Mouse (Mus musculus): ENCODE results near the gene Rap1gap2. TPM values are rescaled to one million over a fixed set of nuclear protein-coding genes. Genes with fewer than 3 reads are reported as not detected.

Gene Rap1gap2
- total and polyA plus RNA-seq, 3 experiments = 55.4 to 79.8 (median 76.6) TPM

DNA sequence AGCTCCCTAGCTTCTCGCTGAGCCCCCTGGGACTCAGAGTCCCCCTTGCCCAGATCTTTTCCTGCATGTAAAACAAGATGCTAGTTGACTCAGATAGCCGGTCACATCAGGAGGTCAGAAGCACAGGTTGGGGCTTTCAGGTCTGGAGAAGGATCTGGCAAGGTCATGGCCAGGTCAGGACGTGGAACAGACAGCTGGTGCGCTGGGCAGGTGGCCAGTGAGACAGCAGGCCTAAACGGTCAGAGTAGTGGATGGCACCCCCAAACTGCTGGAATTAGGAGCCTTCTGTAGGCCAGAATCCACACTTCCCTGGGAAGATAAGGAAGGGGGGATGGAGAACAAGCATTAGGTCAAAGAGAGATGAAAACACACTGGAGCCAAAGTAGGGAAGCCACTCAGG lies 223.5 kb downstream of the Rap1gap2 start:
- Histone ChIP-seq H3K27ac (ENCODE audit: insufficient read depth, low read depth) (no peak overlapping the region), H3K27me3 (replicated peaks) (no peaks in the 10 kb centered on the region), H3K36me3 (replicated peaks in 1 of 2; ENCODE audit: control insufficient read depth in 1 of 2, insufficient read depth in 1 of 2, low read length in 1 of 2) (peaks cover 86 to 96% of the 10 kb centered on the region in 2 experiments), H3K4me2 (ENCODE audit: insufficient read depth, low read depth, poor library complexity, severe bottlenecking) (no peak overlapping the region), H3K9me3 (replicated peaks; ENCODE audit: low read length) (no peaks in the 10 kb centered on the region), H3K4me1 (ENCODE audit: control insufficient read depth in 1 of 2, insufficient read depth in 2 of 2) (peaks cover 3 to 17% of the 10 kb centered on the region in 2 experiments; a peak in 2 of 4 replicates), H3K4me3 (replicated peaks in 1 of 3; ENCODE audit: low read depth in 2 of 3, low read length in 2 of 3, poor library complexity in 1 of 3) (no peak overlapping the region), H3K9ac (ENCODE audit: insufficient read depth, low read depth) (no peak overlapping the region), H3K79me2 (replicated peaks; ENCODE audit: control insufficient read depth, extremely low read depth, insufficient read depth, poor library complexity, severe bottlenecking) (no peaks in the 10 kb centered on the region)
- DNase-seq (ENCODE audit: extremely low read depth) = no peak
- in situ Hi-C loops (cut with MboI; ENCODE audit: low pct_ligation_motif_present, low pct_unique_long_range_greater_than_20kb, low sequenced_read_pairs) = loop anchor here (25.0 kb wide), 1 partner anchor 450 kb away; the partner anchor contains the start of gene Mnt
- TF ChIP-seq RAD21 (IDR thresholded peaks at IDR 0.05; ENCODE audit: low read depth, low read length) (no peak), CTCF (conservative IDR thresholded peaks at IDR 0.05 in 1 of 2, IDR thresholded peaks at IDR 0.05 in 1 of 2; ENCODE audit: low read depth in 2 of 2, low read length in 2 of 2) (no peak), PAX5 (IDR thresholded peaks at IDR 0.05; ENCODE audit: low read length) (no peak), SMC3 (IDR thresholded peaks at IDR 0.05; ENCODE audit: low read depth, low read length) (no peak), MAZ (IDR thresholded peaks at IDR 0.05; ENCODE audit: low read depth, low read length) (no peak), JUND (conservative IDR thresholded peaks at IDR 0.05; ENCODE audit: low read depth, low read length) (no peak), SIN3A (IDR thresholded peaks at IDR 0.05; ENCODE audit: low read length) (no peak), UBTF (IDR thresholded peaks at IDR 0.05; ENCODE audit: low read depth, low read length) (no peak), HCFC1 (IDR thresholded peaks at IDR 0.05; ENCODE audit: low read depth, low read length) (no peak), MAFK (IDR thresholded peaks at IDR 0.05; ENCODE audit: insufficient replicate concordance, low read length) (no peak), ZKSCAN1 (IDR thresholded peaks at IDR 0.05; ENCODE audit: borderline replicate concordance, low read depth, low read length) (no peak), ZC3H11A (IDR thresholded peaks at IDR 0.05; ENCODE audit: low read depth, low read length) (no peak), TBP (conservative IDR thresholded peaks at IDR 0.05; ENCODE audit: low read depth, low read length) (no peak), MYC (IDR thresholded peaks at IDR 0.05; ENCODE audit: low read depth, low read length) (no peak), NRF1 (IDR thresholded peaks at IDR 0.05; ENCODE audit: low read depth, low read length) (no peak), ZNF384 (IDR thresholded peaks at IDR 0.05; ENCODE audit: low read depth, low read length) (no peak), EP300 (IDR thresholded peaks at IDR 0.05; ENCODE audit: low read length) (no peak)
- dilution Hi-C loops (cut with MboI; ENCODE audit: extremely low pct_ligation_motif_present, extremely low pct_unique_long_range_greater_than_20kb, low sequenced_read_pairs) = no loop called here

DNA sequence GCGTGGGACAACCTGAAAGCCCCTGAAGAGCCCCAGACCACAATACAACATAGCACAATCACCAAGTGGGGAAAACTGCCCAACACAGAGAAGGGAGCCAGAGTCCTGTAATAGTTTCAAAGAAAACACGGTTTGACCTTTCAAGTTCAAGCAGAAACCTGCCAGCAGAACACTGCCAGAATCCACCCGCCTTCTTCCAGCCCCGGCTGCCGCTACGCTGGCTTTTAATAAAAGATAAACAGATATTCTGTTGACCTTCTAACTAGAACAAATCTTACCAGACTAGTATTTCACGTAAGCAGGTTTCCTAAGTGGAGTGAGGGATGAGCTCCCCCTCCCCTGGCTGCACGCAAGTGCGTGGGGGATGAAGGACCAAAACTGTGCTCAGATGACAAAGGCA lies 225.0 kb downstream of the Rap1gap2 start:
- Histone ChIP-seq H3K36me3 (replicated peaks in 1 of 2; ENCODE audit: control insufficient read depth in 1 of 2, insufficient read depth in 1 of 2, low read length in 1 of 2) (peaks cover 70 to 81% of the 10 kb centered on the region in 2 experiments), H3K9me3 (replicated peaks; ENCODE audit: low read length) (no peaks in the 10 kb centered on the region), H3K27me3 (replicated peaks) (no peaks in the 10 kb centered on the region), H3K79me2 (replicated peaks; ENCODE audit: control insufficient read depth, extremely low read depth, insufficient read depth, poor library complexity, severe bottlenecking) (no peaks in the 10 kb centered on the region), H3K4me3 (replicated peaks in 1 of 3; ENCODE audit: low read depth in 2 of 3, low read length in 2 of 3, poor library complexity in 1 of 3) (no peak overlapping the region), H3K4me2 (ENCODE audit: insufficient read depth, low read depth, poor library complexity, severe bottlenecking) (no peak overlapping the region), H3K4me1 (ENCODE audit: control insufficient read depth in 1 of 2, insufficient read depth in 2 of 2) (peaks cover 3 to 17% of the 10 kb centered on the region in 2 experiments; a peak in 2 of 4 replicates), H3K9ac (ENCODE audit: insufficient read depth, low read depth) (no peak overlapping the region), H3K27ac (ENCODE audit: insufficient read depth, low read depth) (no peak overlapping the region)
- TF ChIP-seq HCFC1 (IDR thresholded peaks at IDR 0.05; ENCODE audit: low read depth, low read length) (no peak), SMC3 (IDR thresholded peaks at IDR 0.05; ENCODE audit: low read depth, low read length) (no peak), RCOR1 (conservative IDR thresholded peaks at IDR 0.05; ENCODE audit: low read depth, low read length) (no peak), KAT2A (IDR thresholded peaks at IDR 0.05; ENCODE audit: insufficient replicate concordance, low read length) (no peak), PAX5 (IDR thresholded peaks at IDR 0.05; ENCODE audit: low read length) (no peak), IRF4 (IDR thresholded peaks at IDR 0.05; ENCODE audit: low read depth, low read length) (no peak)
- dilution Hi-C loops (cut with MboI; ENCODE audit: extremely low pct_ligation_motif_present, extremely low pct_unique_long_range_greater_than_20kb, low sequenced_read_pairs) (no loop called here), in situ Hi-C loops (cut with MboI; ENCODE audit: low pct_ligation_motif_present, low pct_unique_long_range_greater_than_20kb, low sequenced_read_pairs) (loop anchor here (25.0 kb wide), 1 partner anchor 452 kb away; the partner anchor contains the start of gene Mnt)
- no peak for DNase-seq (ENCODE audit: extremely low read depth)
